ENCODE assay signal across 8 mouse cellular contexts in genomic region chr8:106060521-106060920, GRCm38 (mm10). TPM values are rescaled to one million over a fixed set of nuclear protein-coding genes. Genes with fewer than 3 reads are reported as not detected.
A peak's percentile ranks its signal among the peaks of the same experiment; 100 is the strongest.
DNase-seq lines count a peak whose midpoint lies in the region; ATAC-seq and TF ChIP-seq lines count a peak whose summit lies in the region.

No protein-coding gene starts in this region.

- TF ChIP-seq POLR2A in cortical plate, adult 2 months (IDR thresholded peaks at IDR 0.05; ENCODE audit: extremely low read depth, insufficient read depth, low read length), result no peak

- peak overlapping the region; percentile 56 for H3K4me2 ChIP-seq in lung, embryonic 15.5 days

- peaks cover 26% of the 10 kb centered on the region for H3K4me1 ChIP-seq in lung, embryonic 15.5 days
- H3K4me1 ChIP-seq in cortical plate, adult 2 months (ENCODE audit: control insufficient read depth, insufficient read depth, low read length), result no peaks in the 10 kb centered on the region

- peak overlapping the region; percentile 77 for H3K4me3 ChIP-seq in lung, embryonic 15.5 days
- peak overlapping the region; percentile 100; the same call in 1 of the 2 replicates for H3K4me3 ChIP-seq in cortical plate, adult 2 months (ENCODE audit: insufficient read depth, low read length)

- no peaks in the 10 kb centered on the region for H3K9me3 ChIP-seq in lung, embryonic 15.5 days

- ATAC-seq in lung, embryonic 15.5 days (ENCODE audit: borderline replicate concordance, extremely low read depth, low FRiP score, low TSS enrichment), result no peak

- no peak overlapping the region; the same call in 1 of the 2 replicates for H3K27ac ChIP-seq in lung, embryonic 15.5 days
- no peak overlapping the region for H3K27ac ChIP-seq in cortical plate, adult 2 months (ENCODE audit: insufficient read depth, low read length)

- 3% methylated on average over 3 of the region's 3 CpGs for WGBS in lung, embryonic 15.5 days

- H3K27me3 ChIP-seq in lung, embryonic 15.5 days, result no peaks in the 10 kb centered on the region

- H3K36me3 ChIP-seq in lung, embryonic 15.5 days, result no peaks in the 10 kb centered on the region

- H3K9ac ChIP-seq in lung, embryonic 15.5 days, result peak overlapping the region; percentile 86

- no peak for TF ChIP-seq CTCF in cortical plate, adult 2 months (IDR thresholded peaks at IDR 0.05; ENCODE audit: extremely low read depth, insufficient read depth, low read length)

- DNase-seq in lung, postnatal 36 days, result no peak
- peak; percentile 50 for DNase-seq in induced T-regulatory cell, adult 2 months (ENCODE audit: low read depth)
- peak; percentile 34 for DNase-seq in naive thymus-derived CD4-positive, alpha-beta T cell, adult 2 months (ENCODE audit: low read depth)
- DNase-seq in adrenal gland, adult 2 months, result no peak
- no peak for DNase-seq in cerebellum, postnatal 36 days
- no peak for DNase-seq in layer of hippocampus, adult 11-12 months (ENCODE audit: low spot score)

RNA-seq across cellular contexts. Expression of gene Nfatc3, which starts 1.9 kb away (rescaled TPM):
- polyA plus RNA-seq in lung, embryonic 15.5 days (2015; fragmentation: Nextera tagmentation; extraction: Ambion mirVana), result 6.6 and 8.2 TPM in 2 replicates
- polyA plus RNA-seq in cortical plate, adult 2 months (2012; rRNA removed), result 7.8 and 8.1 TPM in 2 replicates
- total RNA-seq in adrenal gland, adult 2 months (2021), result 10 to 100 TPM; 35.2 to 70.0 TPM
- 14.9 and 20.6 TPM in 2 replicates for polyA plus RNA-seq in adrenal gland, adult 2 months (2012; rRNA removed)

RNA-seq across cellular contexts. Expression of gene Ddx28, which starts 48.8 kb away (rescaled TPM):
- 16.6 and 17.3 TPM in 2 replicates for polyA plus RNA-seq in lung, embryonic 15.5 days (2015; fragmentation: Nextera tagmentation; extraction: Ambion mirVana)
- 11.6 and 11.9 TPM in 2 replicates for polyA plus RNA-seq in cortical plate, adult 2 months (2012; rRNA removed)
- 10 to 100 TPM; 16.1 to 17.3 TPM for total RNA-seq in adrenal gland, adult 2 months (2021)
- polyA plus RNA-seq in adrenal gland, adult 2 months (2012; rRNA removed), result 12.5 and 13.2 TPM in 2 replicates

RNA-seq across cellular contexts. Expression of gene Dpep2nb, which starts 54.7 kb away (rescaled TPM):
- polyA plus RNA-seq in lung, embryonic 15.5 days (2015; fragmentation: Nextera tagmentation; extraction: Ambion mirVana), result 0.24 TPM in 1 of 2 replicates, not detected in the other
- 0.08 TPM in 1 of 2 replicates, not detected in the other for polyA plus RNA-seq in cortical plate, adult 2 months (2012; rRNA removed)
- not detected for total RNA-seq in adrenal gland, adult 2 months (2021)
- polyA plus RNA-seq in adrenal gland, adult 2 months (2012; rRNA removed), result not detected in 2 replicates

Comparison
In these comparisons a context has a peak if more than half of its experiments do, and no peak if none do; other contexts are left out.
1. DNase-seq: peak in induced T-regulatory cell, adult 2 months (single experiment) and naive thymus-derived CD4-positive, alpha-beta T cell, adult 2 months (single experiment); none in lung, postnatal 36 days (single experiment), adrenal gland, adult 2 months (single experiment), cerebellum, postnatal 36 days (0 of 2) and layer of hippocampus, adult 11-12 months (single experiment).